Mouse (Mus musculus) MEL (cell line): Measurements from ENCODE around the gene Rab26. TPM values are rescaled to one million over a fixed set of nuclear protein-coding genes. Genes with fewer than 3 reads are reported as not detected.

Source experiments
- DNase-seq: peaks from one replicate; pipeline ENCODE4 v3.0.0; 2011; ENCODE audit warnings: low read depth, low spot score
- H3K27ac ChIP-seq: 2 replicates; pipeline ENCODE4 v1.5.1; 2012; ENCODE audit warnings: low read depth, mild to moderate bottlenecking, control low read depth, low read length, moderate library complexity; ENCODE audit not compliant: control insufficient read depth
- H3K27me3 ChIP-seq, 2 experiments: fragments of 150-350 bp in 1 of 2; sonication (generic) in 1 of 2; 2 replicates each; pipeline ENCODE4 v1.6.1; 2012; ENCODE audit warnings: low read length in 2 of 2, mild to moderate bottlenecking in 2 of 2, improper control_type of control experiment in 1 of 2, moderate library complexity in 1 of 2; ENCODE audit not compliant: insufficient read depth in 2 of 2, control insufficient read depth in 1 of 2
- H3K36me3 ChIP-seq, 2 experiments: 2 replicates each; pipeline ENCODE4 v1.6.1; 2012 to 2014; ENCODE audit warnings: low read length in 2 of 2, improper control_type of control experiment in 1 of 2, inconsistent platforms in 1 of 2, mild to moderate bottlenecking in 1 of 2; ENCODE audit not compliant: insufficient read depth in 2 of 2, control insufficient read depth in 1 of 2
- H3K4me1 ChIP-seq, 2 experiments: fragments of 150-350 bp in 1 of 2; sonication (generic) in 1 of 2; 2 replicates each; pipeline ENCODE4 v1.6.1; 2012; ENCODE audit warnings: low read length in 2 of 2, improper control_type of control experiment in 1 of 2, mild to moderate bottlenecking in 1 of 2; ENCODE audit not compliant: insufficient read depth in 2 of 2, control insufficient read depth in 1 of 2
- H3K4me3 ChIP-seq, 2 experiments: fragments of 150-350 bp in 1 of 2; sonication (generic) in 1 of 2; 2 replicates each; pipeline ENCODE4 v1.5.1; 2012; ENCODE audit warnings: low read depth in 2 of 2, low read length in 2 of 2, mild to moderate bottlenecking in 2 of 2, moderate library complexity in 2 of 2, control low read depth in 1 of 2, improper control_type of control experiment in 1 of 2; ENCODE audit not compliant: control insufficient read depth in 1 of 2, insufficient read depth in 1 of 2
- H3K79me2 ChIP-seq: 2 replicates; pipeline ENCODE4 v1.6.1; 2012; ENCODE audit warnings: mild to moderate bottlenecking, low read length, moderate library complexity; ENCODE audit not compliant: control insufficient read depth, poor library complexity, insufficient read depth
- H3K9ac ChIP-seq: 2 replicates; pipeline ENCODE4 v1.6.1; 2012; ENCODE audit warnings: low read depth, mild to moderate bottlenecking, control low read depth, low read length, moderate library complexity; ENCODE audit not compliant: control insufficient read depth, poor library complexity, severe bottlenecking
- H3K9me3 ChIP-seq: fragments of 150-350 bp; sonication (generic); replicated peaks from 2 replicates; pipeline ENCODE4 v1.6.1; 2012; ENCODE audit warnings: mild to moderate bottlenecking, low read length, improper control_type of control experiment, moderate library complexity; ENCODE audit not compliant: insufficient read depth
- BHLHE40 ChIP-seq: IDR thresholded peaks from 2 replicates; pipeline ENCODE4 v1.6.1; 2012; ENCODE audit warnings: low read depth, mild to moderate bottlenecking, inconsistent platforms, low read length, improper control_type of control experiment, borderline replicate concordance
- CHD1 ChIP-seq: IDR thresholded peaks from 2 replicates; pipeline ENCODE4 v1.6.1; 2012; ENCODE audit warnings: low read depth, mild to moderate bottlenecking, inconsistent platforms, low read length, improper control_type of control experiment
- GABPA ChIP-seq: IDR thresholded peaks from 2 replicates; pipeline ENCODE4 v1.6.1; 2012; ENCODE audit warnings: low read depth, mild to moderate bottlenecking, inconsistent platforms, low read length, improper control_type of control experiment, moderate library complexity
- GATA1 ChIP-seq: IDR thresholded peaks from 2 replicates; pipeline ENCODE4 v1.6.1; 2011; ENCODE audit warnings: low read depth, low read length, improper control_type of control experiment
- HCFC1 ChIP-seq: IDR thresholded peaks from 2 replicates; pipeline ENCODE4 v1.6.1; 2012; ENCODE audit warnings: low read depth, mild to moderate bottlenecking, inconsistent platforms, low read length, improper control_type of control experiment, moderate library complexity
- MAFK ChIP-seq: IDR thresholded peaks from 2 replicates; pipeline ENCODE4 v1.6.1; 2011; ENCODE audit warnings: low read depth, mild to moderate bottlenecking, low read length, improper control_type of control experiment, borderline replicate concordance
- MEF2A ChIP-seq: IDR thresholded peaks from 2 replicates; pipeline ENCODE4 v1.6.1; 2014; ENCODE audit warnings: low read depth, mild to moderate bottlenecking, inconsistent platforms, low read length, improper control_type of control experiment; ENCODE audit not compliant: poor library complexity, insufficient replicate concordance, severe bottlenecking; ENCODE audit errors: extremely low read depth
- RAD21 ChIP-seq: IDR thresholded peaks from 2 replicates; pipeline ENCODE4 v1.6.1; 2011; ENCODE audit warnings: mild to moderate bottlenecking, low read depth, low read length, improper control_type of control experiment
- SMC3 ChIP-seq: IDR thresholded peaks from 2 replicates; pipeline ENCODE4 v1.6.1; 2011; ENCODE audit warnings: low read depth, low read length, improper control_type of control experiment
- TAL1 ChIP-seq: IDR thresholded peaks from 2 replicates; pipeline ENCODE4 v1.6.1; 2012; ENCODE audit warnings: mild to moderate bottlenecking, inconsistent platforms, low read length, moderate library complexity, mixed read lengths
- TCF12 ChIP-seq: IDR thresholded peaks from 2 replicates; pipeline ENCODE4 v1.6.1; 2014; ENCODE audit warnings: low read depth, mild to moderate bottlenecking, inconsistent platforms, low read length, improper control_type of control experiment, moderate library complexity
- UBTF ChIP-seq: IDR thresholded peaks from 2 replicates; pipeline ENCODE4 v1.6.1; 2012; ENCODE audit warnings: low read depth, mild to moderate bottlenecking, inconsistent platforms, low read length, improper control_type of control experiment, moderate library complexity, borderline replicate concordance; ENCODE audit not compliant: insufficient read depth
- ZMIZ1 ChIP-seq: IDR thresholded peaks from 2 replicates; pipeline ENCODE4 v1.6.1; 2012; ENCODE audit warnings: low read depth, mild to moderate bottlenecking, inconsistent platforms, low read length, improper control_type of control experiment, moderate library complexity
- polyA plus RNA-seq, 2 experiments: library from polyadenylated mRNA; stranded (reverse) in 1 of 2; unstranded in 1 of 2; fragments of >175 nt in 1 of 2; fragments of >200 nt in 1 of 2; gene quantifications; 2 replicates each; pipeline versions ENCODE4 v1.2.1 to v1.2.4; 2012; ENCODE audit warnings: low replicate concordance in 2 of 2, low read depth in 1 of 2; ENCODE audit not compliant: insufficient read length in 2 of 2, insufficient read depth in 1 of 2, missing spikeins in 1 of 2
- total RNA-seq: library from RNA; depleted of rRNA; stranded (reverse); fragments of 300-350 nt; gene quantifications from 2 replicates; pipeline ENCODE4 v1.2.3, GENCODE M21; 2012

Gene Rab26
- total and polyA plus RNA-seq, 3 experiments, result 0.89 to 1.1 TPM; not detected in 1

DNA sequence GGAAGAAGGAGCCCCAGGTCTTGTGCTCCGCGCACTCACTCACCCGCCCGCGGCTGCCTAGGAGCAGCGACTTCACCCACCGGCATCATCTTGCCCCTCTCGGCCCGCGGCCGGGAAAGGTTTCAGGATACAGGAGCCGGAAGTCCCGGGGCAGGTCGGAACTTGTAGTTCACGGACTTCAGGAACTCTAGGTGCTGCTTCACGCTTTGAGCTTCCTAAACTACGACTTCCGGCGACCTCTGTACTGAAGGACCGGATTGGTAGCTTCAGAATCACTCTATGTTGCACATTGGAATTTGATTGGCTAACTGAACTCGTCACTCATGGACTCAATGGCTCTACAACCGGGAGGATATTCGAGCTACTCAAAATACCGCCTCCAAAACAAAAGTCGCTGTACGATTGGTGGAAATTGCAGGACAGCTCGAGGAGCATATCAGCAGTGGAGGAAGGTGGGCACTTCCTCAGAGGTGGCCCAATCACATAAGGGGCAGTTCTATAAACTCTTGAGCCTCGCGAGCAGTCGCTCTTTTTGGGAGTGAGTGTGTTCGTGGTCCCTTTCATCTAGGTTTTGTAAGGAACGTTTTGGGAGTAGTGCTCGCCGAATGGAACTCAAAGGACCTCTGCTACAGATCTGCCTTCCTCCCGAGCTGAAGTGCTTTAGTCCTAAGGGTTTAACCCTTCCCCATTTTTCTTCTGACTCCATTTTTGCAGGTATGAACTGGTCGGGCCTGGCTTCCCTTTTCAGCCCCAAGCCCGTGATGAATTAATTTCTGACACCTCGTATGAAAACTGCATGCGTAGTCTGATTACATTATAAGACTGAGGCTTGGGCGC is 6.1 kb downstream of the Rab26 start, which contains the start of gene Traf7 (continued):
- TF ChIP-seq RAD21 (no peak), CHD1 (no peak), BHLHE40 (no peak)

DNA sequence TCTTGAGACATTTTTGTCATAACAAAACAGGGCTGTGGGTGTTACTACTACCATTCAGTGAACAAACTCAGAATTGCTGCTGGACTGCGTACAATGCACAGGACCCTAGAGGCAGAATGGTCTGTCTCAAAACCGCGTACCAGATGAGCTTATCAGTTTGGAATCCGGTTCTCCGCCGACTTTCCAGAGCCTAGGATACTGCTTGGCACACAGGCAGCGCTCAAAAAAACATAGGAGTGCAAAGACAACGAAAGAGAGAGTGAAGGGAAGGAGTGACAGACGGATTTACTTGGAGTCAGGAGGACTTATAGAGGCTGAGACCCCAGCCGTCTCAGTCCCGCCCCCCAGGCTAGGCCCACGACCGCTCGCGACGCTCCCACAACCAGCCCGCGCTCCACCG is 6.7 kb downstream of the Rab26 start:
- Histone ChIP-seq H3K9ac (peak overlapping the region; percentile 86), H3K79me2 (peaks cover 46% of the 10 kb centered on the region), H3K36me3 (peaks cover 0 to 10% of the 10 kb centered on the region in 2 experiments; a peak in 3 of 4 replicates), H3K4me1 (peaks cover 0 to 8% of the 10 kb centered on the region in 2 experiments; a peak in 1 of 4 replicates), H3K27ac (peak overlapping the region; percentile 44), H3K27me3 (no peaks in the 10 kb centered on the region)
- DNase-seq, result no peak
- TF ChIP-seq CHD1 (0 out of 2 replicates have a peak, but pooled peaks have one; percentile 74), HCFC1 (no peak), GATA1 (peak; percentile 61)
- TF ChIP-seq, all 39 proteins: peak for 2
- peak overlapping the region; percentile 77 to 78 for H3K4me3 ChIP-seq
- no peaks in the 10 kb centered on the region for H3K9me3 ChIP-seq

GRCm38 (mm10) chr17:24524734-24525133 is 9.3 kb downstream of the Rab26 start:
- no peak overlapping the region for H3K27ac ChIP-seq
- H3K4me3 ChIP-seq, result no peak overlapping the region
- TF ChIP-seq CHD1 (no peak), TCF12 (no peak), ZMIZ1 (no peak), UBTF (no peak), MAFK (no peak), TAL1 (no peak), MEF2A (no peak), SMC3 (no peak), GABPA (no peak)
- TF ChIP-seq, all 39 proteins: peak for 0
- no peaks in the 10 kb centered on the region for H3K27me3 ChIP-seq
- H3K36me3 ChIP-seq, result peaks cover 0 to 10% of the 10 kb centered on the region in 2 experiments; a peak in 3 of 4 replicates
- H3K9me3 ChIP-seq, result no peaks in the 10 kb centered on the region
- no peak for DNase-seq
- H3K4me1 ChIP-seq, result peaks cover 0 to 6% of the 10 kb centered on the region in 2 experiments; a peak in 1 of 4 replicates
- no peak overlapping the region for H3K9ac ChIP-seq
- peaks cover 58% of the 10 kb centered on the region for H3K79me2 ChIP-seq
